Mouse (Mus musculus): ENCODE measurements around the gene Clca3a2. TPM values are rescaled to one million over a fixed set of nuclear protein-coding genes. Genes with fewer than 3 reads are reported as not detected.
"Not testable (repeated sequence)": the region's sequence is repeated elsewhere in the genome, so short reads cannot be mapped to it uniquely, and the experiment has no call there.

The Clca3a2 gene
- polyA plus RNA-seq, 1 experiment: not detected

- no peak within 1 kb of the TSS for H3K4me3 ChIP-seq (ENCODE audit: insufficient read depth, low read depth, low read length)
- H3K4me1 ChIP-seq (ENCODE audit: control insufficient read depth, insufficient read depth, insufficient read length, low read length): no peaks in the 10 kb centered on the region; the same call in 1 of the 2 replicates
- no peak within 1 kb of the TSS for H3K27ac ChIP-seq (replicated peaks; ENCODE audit: low read depth, low read length)
Measured at GRCm38 (mm10) chr3:144760592-144761309, 58.5 kb downstream of the Clca3a2 start, which contains the start of gene Clca3a1. TSS of gene Clca3a1 (minus strand) at chr3:144760977.

GRCm38 (mm10) chr3:144759719-144760118 lies 59.6 kb downstream of the Clca3a2 start:
- H3K27ac ChIP-seq (replicated peaks; ENCODE audit: low read depth, low read length): no peak overlapping the region

GRCm38 (mm10) chr3:144756103-144756502 lies 63.2 kb downstream of the Clca3a2 start:
- H3K4me3 ChIP-seq (ENCODE audit: insufficient read depth, low read depth, low read length); H3K4me1 ChIP-seq (ENCODE audit: control insufficient read depth, insufficient read depth, insufficient read length, low read length); H3K27ac ChIP-seq (replicated peaks; ENCODE audit: low read depth, low read length): not testable (repeated sequence)

More at GRCm38 (mm10) chr3:144759719-144760118, 59.6 kb downstream of the Clca3a2 start:
- Histone ChIP-seq H3K4me3 (ENCODE audit: insufficient read depth, low read depth, low read length) (no peak overlapping the region), H3K4me1 (ENCODE audit: control insufficient read depth, insufficient read depth, insufficient read length, low read length) (no peaks in the 10 kb centered on the region; the same call in 1 of the 2 replicates)

- H3K4me1 ChIP-seq (ENCODE audit: control insufficient read depth, insufficient read depth, insufficient read length, low read length): no peaks in the 10 kb centered on the region; the same call in 1 of the 2 replicates
- H3K27ac ChIP-seq (replicated peaks; ENCODE audit: low read depth, low read length): no peak overlapping the region
- no peak overlapping the region for H3K4me3 ChIP-seq (ENCODE audit: insufficient read depth, low read depth, low read length)
Measured at GRCm38 (mm10) chr3:144753120-144753519, 66.2 kb downstream of the Clca3a2 start.

- H3K4me3 ChIP-seq (ENCODE audit: insufficient read depth, low read depth, low read length); H3K4me1 ChIP-seq (ENCODE audit: control insufficient read depth, insufficient read depth, insufficient read length, low read length); H3K27ac ChIP-seq (replicated peaks; ENCODE audit: low read depth, low read length): not testable (repeated sequence)
Measured at GRCm38 (mm10) chr3:144749062-144749963, 70.0 kb downstream of the Clca3a2 start.

- H3K4me1 ChIP-seq (ENCODE audit: control insufficient read depth, insufficient read depth, insufficient read length, low read length); H3K4me3 ChIP-seq (ENCODE audit: insufficient read depth, low read depth, low read length): not testable (repeated sequence)
Measured at GRCm38 (mm10) chr3:144747706-144748105, 71.6 kb downstream of the Clca3a2 start.

More at GRCm38 (mm10) chr3:144747706-144748105, 71.6 kb downstream of the Clca3a2 start:
- not testable (repeated sequence) for H3K27ac ChIP-seq (replicated peaks; ENCODE audit: low read depth, low read length)

Other genes starting within 250 kb of the Clca3a2 start
- gene Hs2st1, start 249.3 kb downstream of the Clca3a2 start, polyA plus RNA-seq (2012; ENCODE audit: insufficient read depth, insufficient read length, missing spikeins): 4.5 and 7.7 TPM in 2 replicates
- 496 and 573 TPM in 2 replicates for gene Selenof, start 249.2 kb downstream of the Clca3a2 start, polyA plus RNA-seq (2012; ENCODE audit: insufficient read depth, insufficient read length, missing spikeins)
- gene Sh3glb1, start 99.2 kb downstream of the Clca3a2 start, polyA plus RNA-seq (2012; ENCODE audit: insufficient read depth, insufficient read length, missing spikeins): 539 and 866 TPM in 2 replicates
- gene Clca3a1, start 58.5 kb downstream of the Clca3a2 start, polyA plus RNA-seq (2012; ENCODE audit: insufficient read depth, insufficient read length, missing spikeins): not detected in 2 replicates
- gene Clca3b, start 29.9 kb upstream of the Clca3a2 start, polyA plus RNA-seq (2012; ENCODE audit: insufficient read depth, insufficient read length, missing spikeins): not detected in 2 replicates
- gene Clca4b, start 113.0 kb upstream of the Clca3a2 start, polyA plus RNA-seq (2012; ENCODE audit: insufficient read depth, insufficient read length, missing spikeins): not detected in 2 replicates
- gene Clca4a, start 155.6 kb upstream of the Clca3a2 start, polyA plus RNA-seq (2012; ENCODE audit: insufficient read depth, insufficient read length, missing spikeins): not detected in 2 replicates
- not detected in 2 replicates for gene Clca1, start 213.3 kb upstream of the Clca3a2 start, polyA plus RNA-seq (2012; ENCODE audit: insufficient read depth, insufficient read length, missing spikeins)